Mouse (Mus musculus): ENCODE measurements around the gene Srarp.

The Srarp gene

GRCm38 (mm10) chr4:141389366-141390150 lies 46.3 kb downstream of the Srarp start:
- DNase-seq (ENCODE audit: low spot score) = no peak

GRCm38 (mm10) chr4:141387933-141388332 lies 48.0 kb downstream of the Srarp start:
- no peak for DNase-seq (ENCODE audit: low spot score)

GRCm38 (mm10) chr4:141387093-141387784 lies 48.7 kb downstream of the Srarp start:
- peak; percentile 76 for DNase-seq (ENCODE audit: low spot score)

- DNase-seq (ENCODE audit: low spot score) = no peak
These were observed 49.8 kb downstream of the Srarp start for GRCm38 (mm10) chr4:141386150-141386549.

- DNase-seq (ENCODE audit: low spot score) = peak; percentile 35
These were observed 50.6 kb downstream of the Srarp start for GRCm38 (mm10) chr4:141385275-141385674.
